Mouse (Mus musculus) C2C12 (cell line): ENCODE data around the gene Lsm11. TPM values are rescaled to one million over a fixed set of nuclear protein-coding genes. Genes with fewer than 3 reads are reported as not detected.

Experiments
- H3K27me3 ChIP-seq: one replicate; pipeline ENCODE4 v1.6.1; 2011; ENCODE audit not compliant: control insufficient read depth, insufficient read depth, insufficient read length
- H3K36me3 ChIP-seq: one replicate; pipeline ENCODE4 v1.6.1; 2011; ENCODE audit not compliant: control insufficient read depth, insufficient read depth
- H3K4me3 ChIP-seq: one replicate; pipeline ENCODE4 v1.5.1; 2011; ENCODE audit warnings: mild to moderate bottlenecking, control low read depth; ENCODE audit not compliant: poor library complexity, insufficient read depth, severe bottlenecking
- H3K79me2 ChIP-seq: one replicate; pipeline ENCODE4 v1.6.1; 2011; ENCODE audit not compliant: control insufficient read depth, insufficient read depth
- H3K79me3 ChIP-seq: one replicate; pipeline ENCODE4 v1.6.1; 2011; ENCODE audit warnings: low read depth, control low read depth
- H3ac ChIP-seq: one replicate; pipeline ENCODE3; 2011; ENCODE audit warnings: low read depth; ENCODE audit not compliant: control insufficient read depth, insufficient read length
- CEBPB ChIP-seq: IDR thresholded peaks from one replicate; pipeline ENCODE4 v1.6.1; 2011; ENCODE audit warnings: low read depth, mild to moderate bottlenecking, control low read depth, moderate library complexity
- CTCF ChIP-seq: IDR thresholded peaks from one replicate; pipeline ENCODE4 v1.5.1; 2011; ENCODE audit not compliant: control insufficient read depth, insufficient read depth, insufficient read length
- FOSL1 ChIP-seq: IDR thresholded peaks from one replicate; pipeline ENCODE4 v1.8.0; 2011; ENCODE audit warnings: mild to moderate bottlenecking, low read length; ENCODE audit not compliant: poor library complexity, insufficient read depth, severe bottlenecking
- MAX ChIP-seq: IDR thresholded peaks from one replicate; pipeline ENCODE4 v1.6.1; 2011; ENCODE audit warnings: mild to moderate bottlenecking, control low read depth
- MYOD1 ChIP-seq: IDR thresholded peaks from one replicate; pipeline ENCODE4 v1.6.1; 2011; ENCODE audit warnings: low read depth; ENCODE audit not compliant: control insufficient read depth, insufficient read length
- MYOG ChIP-seq: IDR thresholded peaks from one replicate; pipeline ENCODE4 v1.6.1; 2011; ENCODE audit not compliant: control insufficient read depth, insufficient read length; ENCODE audit errors: extremely low read depth
- USF1 ChIP-seq: IDR thresholded peaks from one replicate; pipeline ENCODE4 v1.6.1; 2011; ENCODE audit warnings: low read depth, mild to moderate bottlenecking, control low read depth, moderate library complexity
- long read RNA-seq, 2 experiments: library from polyadenylated mRNA; unstranded; transcript quantifications; one replicate each; pipeline ENCODE4 v2.0.0; 2019 to 2020
- polyA plus RNA-seq: library from polyadenylated mRNA; unstranded; fragments of >200 nt; fragmentation: generic; extraction: Trizol; gene quantifications from one replicate; pipeline ENCODE4 v1.2.1, GENCODE M21; 2012; ENCODE audit warnings: missing spikeins

Gene Lsm11
- 9.7 TPM for polyA plus RNA-seq
- long read RNA-seq, experiment 1: 0 reads
- long read RNA-seq, experiment 2, full-length matches to known transcripts: 4 of 7 reads
- long read RNA-seq, experiment 2, partial matches to known transcripts: 0 of 7 reads
- long read RNA-seq, experiment 2, other reads (novel, unspliced or antisense): 3 of 7 reads

DNA sequence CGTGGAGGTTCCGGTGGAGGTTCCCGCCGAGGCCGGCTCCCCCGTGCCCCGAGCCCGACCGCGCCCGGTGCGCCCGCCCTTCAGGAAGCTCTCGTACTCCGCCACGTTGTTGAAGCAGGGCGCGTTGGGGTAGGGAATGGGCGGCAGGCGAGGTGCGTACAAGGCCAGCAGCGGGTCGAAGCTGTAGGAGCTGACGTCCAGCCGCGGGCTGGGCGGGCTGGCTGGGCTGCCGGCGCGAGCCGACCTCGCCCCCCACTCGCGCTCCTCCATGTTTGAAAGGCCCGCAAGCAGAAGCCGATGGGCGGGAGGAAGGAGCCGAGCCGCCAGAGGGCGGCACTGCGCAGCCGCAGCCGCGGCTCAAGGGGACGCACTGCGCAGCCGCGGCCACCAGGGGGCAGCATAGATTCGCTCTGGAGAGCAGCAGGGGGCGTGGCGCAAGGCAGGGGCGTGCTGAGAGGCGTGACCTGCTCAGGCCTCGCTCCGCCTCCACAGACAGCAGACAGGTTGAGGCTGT is at the start of gene Lsm11:
Lsm11 (minus strand) TSS at position 293 of the 514 bp plus-strand sequence.
- Histone ChIP-seq H3ac (peak within 1 kb of the TSS; percentile 81), H3K36me3 (peaks cover 25% of the 10 kb centered on the region), H3K79me3 (peaks cover 8% of the 10 kb centered on the region), H3K27me3 (no peaks in the 10 kb centered on the region), H3K79me2 (peaks cover 44% of the 10 kb centered on the region), H3K4me3 (peak within 1 kb of the TSS; percentile 79)
- no peak for TF ChIP-seq USF1
- TF ChIP-seq MYOD1: no peak
- TF ChIP-seq CTCF: peak; percentile 100
- TF ChIP-seq MAX: peak; percentile 58

DNA sequence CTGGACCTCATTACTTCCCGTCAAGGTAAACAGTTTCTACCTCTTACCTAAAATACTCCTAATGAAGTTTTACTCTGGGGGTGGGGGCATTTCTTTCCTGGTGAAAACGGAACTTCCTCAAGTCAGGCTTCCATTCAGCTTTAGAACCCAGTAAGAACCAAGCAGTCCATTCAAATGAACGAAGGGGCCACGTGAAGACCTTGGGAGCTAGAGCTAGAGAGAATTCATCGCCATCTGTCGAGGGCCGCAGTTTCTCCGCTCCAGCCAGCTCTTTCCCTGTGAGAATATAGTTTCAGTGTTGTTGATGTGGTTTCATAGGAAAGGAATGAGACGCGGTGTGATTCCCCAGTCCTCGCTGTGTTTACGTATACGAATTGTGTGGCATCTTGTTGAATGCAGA is 47.4 kb upstream of the Lsm11 start:
- no peak for TF ChIP-seq FOSL1
- TF ChIP-seq CEBPB: no peak
- TF ChIP-seq USF1: no peak
- no peak for TF ChIP-seq MYOG
- TF ChIP-seq CTCF: no peak
- TF ChIP-seq MYOD1: no peak
- no peak for TF ChIP-seq MAX
- H3K36me3 ChIP-seq: no peaks in the 10 kb centered on the region
- H3K27me3 ChIP-seq: no peaks in the 10 kb centered on the region
- no peak overlapping the region for H3ac ChIP-seq
- no peak overlapping the region for H3K4me3 ChIP-seq
- H3K79me3 ChIP-seq: no peaks in the 10 kb centered on the region
- no peaks in the 10 kb centered on the region for H3K79me2 ChIP-seq

DNA sequence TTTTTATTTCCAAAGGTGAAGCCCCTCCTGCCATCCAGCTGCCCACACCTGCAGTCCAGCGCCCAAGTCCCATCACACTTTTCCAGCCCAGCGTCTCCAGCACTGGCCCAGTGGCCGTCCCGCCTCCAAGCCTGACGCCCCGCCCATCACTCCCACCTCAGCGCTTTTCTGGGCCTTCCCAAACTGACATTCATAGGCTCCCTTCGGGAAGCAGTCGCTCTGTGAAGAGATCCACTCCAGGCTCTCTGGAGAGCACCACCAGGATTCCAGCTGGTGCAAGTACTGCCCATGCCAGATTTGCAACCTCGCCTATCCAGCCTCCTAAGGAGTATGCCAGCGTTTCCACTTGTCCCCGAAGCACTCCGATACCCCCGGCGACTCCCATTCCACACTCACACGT is 46.9 kb upstream of the Lsm11 start:
- no peak for TF ChIP-seq MAX
- no peak for TF ChIP-seq CTCF
- no peak for TF ChIP-seq MYOG
- no peak for TF ChIP-seq CEBPB
- TF ChIP-seq FOSL1: no peak
- no peak for TF ChIP-seq MYOD1
- TF ChIP-seq USF1: no peak
- Histone ChIP-seq H3K4me3 (no peak overlapping the region), H3K79me2 (no peaks in the 10 kb centered on the region), H3K36me3 (no peaks in the 10 kb centered on the region), H3K27me3 (no peaks in the 10 kb centered on the region), H3ac (no peak overlapping the region), H3K79me3 (no peaks in the 10 kb centered on the region)

DNA sequence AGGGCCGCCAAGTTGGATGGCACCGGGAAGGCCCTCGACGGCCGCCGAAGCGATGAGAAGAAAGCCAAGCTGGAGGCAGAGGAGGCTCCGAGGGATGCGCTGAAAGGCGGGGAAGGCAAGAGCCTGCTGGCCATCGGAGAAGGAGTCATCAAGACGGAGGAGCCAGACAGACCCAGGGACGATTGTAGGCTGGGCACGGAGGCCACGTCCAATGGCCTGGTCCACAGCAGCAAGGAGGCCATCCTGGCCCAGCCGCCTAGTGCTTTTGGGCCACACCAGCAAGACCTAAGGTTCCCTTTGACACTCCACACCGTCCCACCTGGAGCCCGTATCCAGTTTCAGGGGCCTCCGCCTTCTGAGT is 36.1 kb upstream of the Lsm11 start:
- TF ChIP-seq MYOD1: no peak
- TF ChIP-seq CEBPB: no peak
- no peak for TF ChIP-seq FOSL1
- no peak for TF ChIP-seq CTCF
- TF ChIP-seq USF1: no peak
- TF ChIP-seq MYOG: no peak
- H3K4me3 ChIP-seq: no peak overlapping the region

DNA sequence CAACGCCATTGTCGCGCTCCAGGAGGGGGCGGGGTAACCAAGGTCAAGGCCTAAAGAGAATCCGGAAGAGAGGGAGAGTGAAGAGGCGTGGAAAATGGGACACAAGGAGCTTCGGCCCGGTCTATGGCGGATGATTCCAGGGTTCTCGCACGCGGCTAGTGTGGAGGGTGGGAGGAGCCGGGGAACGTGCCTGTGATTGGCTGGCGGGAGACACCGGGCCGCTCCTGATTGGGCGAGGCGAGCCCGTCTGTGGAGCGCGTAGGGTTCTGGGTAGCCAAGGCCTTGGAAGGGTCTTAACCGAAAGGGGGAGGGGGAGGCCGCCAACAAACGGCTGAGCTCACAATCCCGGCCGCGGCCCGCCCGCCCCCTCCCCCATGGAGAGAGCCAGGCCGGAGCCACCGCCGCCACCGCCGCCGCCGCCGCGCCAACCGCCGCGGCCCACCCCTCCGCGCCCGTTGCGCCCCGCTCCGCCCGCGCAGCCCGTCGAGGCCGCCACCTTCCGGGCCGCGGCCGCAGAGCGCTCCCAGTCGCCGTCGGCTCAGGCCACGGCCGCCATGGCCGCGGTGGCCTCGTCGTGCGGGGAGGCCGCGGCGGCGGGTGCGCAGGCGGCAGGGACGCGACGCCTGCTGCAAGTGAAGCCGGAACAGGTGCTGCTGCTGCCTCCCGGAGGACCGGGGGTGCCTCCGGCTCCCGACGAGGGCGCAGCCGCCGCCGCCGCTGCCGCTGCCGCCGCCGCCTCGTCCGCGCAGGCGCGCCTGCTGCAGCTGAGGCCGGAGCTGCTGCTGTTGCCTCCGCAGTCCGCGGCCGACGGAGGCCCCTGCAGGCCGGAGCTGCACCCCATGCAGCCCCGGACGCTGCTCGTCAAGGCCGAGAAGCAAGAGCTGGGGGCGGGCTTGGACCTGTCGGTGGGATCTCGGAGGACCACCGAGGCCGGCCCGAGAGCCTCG is 35.5 kb upstream of the Lsm11 start, which contains the start of gene Sox30:
Sox30 (plus strand) TSS at position 365 of the 947 bp plus-strand sequence.
- no peaks in the 10 kb centered on the region for H3K79me3 ChIP-seq
- H3ac ChIP-seq: no peak within 1 kb of the TSS
- H3K27me3 ChIP-seq: no peaks in the 10 kb centered on the region
- H3K79me2 ChIP-seq: no peaks in the 10 kb centered on the region
- TF ChIP-seq MYOG: no peak
- TF ChIP-seq FOSL1: no peak
- TF ChIP-seq CTCF: no peak
- no peak for TF ChIP-seq MAX
- no peak for TF ChIP-seq CEBPB
- no peaks in the 10 kb centered on the region for H3K36me3 ChIP-seq
- no peak within 1 kb of the TSS for H3K4me3 ChIP-seq

More for the DNA sequence above, 36.1 kb upstream of the Lsm11 start:
- Histone ChIP-seq H3K36me3 (no peaks in the 10 kb centered on the region), H3K27me3 (no peaks in the 10 kb centered on the region), H3ac (no peak overlapping the region), H3K79me2 (no peaks in the 10 kb centered on the region), H3K79me3 (no peaks in the 10 kb centered on the region)
